Mouse (Mus musculus) ZHBTc4 (cell line): ENCODE measurements around the gene Mfsd4b2.
"Not testable (repeated sequence)": the region's sequence is repeated elsewhere in the genome, so short reads cannot be mapped to it uniquely, and the experiment has no call there.

Source experiments
- DNase-seq: peaks from one replicate; pipeline ENCODE4 v3.0.0-alpha.2; 2011; ENCODE audit warnings: low read depth, low spot score

Mfsd4b2 gene

DNA sequence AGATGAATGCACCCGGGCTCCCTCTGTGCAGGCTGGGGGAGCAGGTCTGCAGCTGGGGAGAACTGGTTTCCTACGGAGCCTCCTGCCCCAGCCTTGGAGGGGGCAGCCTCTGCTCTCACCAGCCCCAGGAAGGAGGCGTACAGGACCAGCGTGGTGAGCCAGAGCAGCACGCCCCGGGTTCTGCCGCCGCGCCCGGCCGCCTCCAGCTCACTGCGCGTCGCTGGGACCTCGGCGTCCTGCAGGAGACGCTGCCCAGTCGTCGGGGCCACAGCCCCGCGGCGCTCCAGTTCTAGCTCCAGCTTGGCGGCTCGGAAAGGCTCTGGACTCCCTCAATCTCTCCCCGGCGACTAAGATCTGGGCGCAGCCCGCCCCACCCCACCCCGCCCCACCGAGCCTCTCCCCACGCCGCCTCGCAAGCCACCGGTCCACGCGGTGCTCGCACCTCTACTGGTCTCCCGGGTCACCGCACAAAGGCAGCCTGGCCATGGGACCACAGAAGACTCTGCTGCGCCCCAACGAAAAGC, at the start of gene Mfsd4b2:
Gene Mfsd4b2, minus strand, starts transcription at position 308 of the 524 bp plus-strand sequence.
- peak; percentile 35 for DNase-seq

DNA sequence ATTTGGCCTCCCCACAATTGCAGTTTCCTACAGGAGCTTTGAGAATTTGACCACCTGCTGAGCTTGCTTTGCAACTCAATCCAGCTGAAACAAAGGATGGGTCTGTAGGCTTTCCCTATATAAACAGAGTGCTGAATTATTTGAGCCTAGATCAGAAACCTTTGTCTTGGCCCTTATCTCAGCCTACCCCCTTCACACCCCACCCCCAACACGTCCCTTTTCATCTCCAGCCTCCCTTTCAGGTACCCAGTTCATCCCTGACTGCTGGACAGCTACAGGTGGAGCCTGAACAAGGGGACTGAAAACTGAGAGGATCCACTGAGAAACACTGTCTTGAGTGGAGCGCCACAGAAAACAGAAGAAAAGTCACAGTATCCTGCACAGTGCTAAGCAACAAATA, 49.0 kb upstream of the Mfsd4b2 start:
- DNase-seq, result peak; percentile 82

DNA sequence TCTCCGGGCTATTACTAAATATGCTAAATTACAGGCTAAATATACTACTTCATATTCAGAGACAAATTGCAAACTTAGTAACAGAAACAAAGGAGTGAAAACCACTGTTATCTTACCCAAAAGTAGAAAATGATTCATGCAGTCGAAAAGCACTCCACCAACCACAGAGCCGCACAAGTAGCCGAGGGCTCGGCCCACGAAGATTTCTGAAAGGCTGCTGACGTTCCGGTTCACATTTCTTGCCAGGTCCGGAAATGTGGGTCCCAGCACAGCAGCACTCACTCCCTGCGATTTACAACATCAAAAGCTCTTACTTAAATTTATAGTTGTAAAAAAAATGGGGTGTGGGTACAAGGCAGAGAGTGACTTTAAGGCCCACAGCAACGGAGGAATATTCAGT, 48.3 kb upstream of the Mfsd4b2 start:
- DNase-seq, result no peak

DNA sequence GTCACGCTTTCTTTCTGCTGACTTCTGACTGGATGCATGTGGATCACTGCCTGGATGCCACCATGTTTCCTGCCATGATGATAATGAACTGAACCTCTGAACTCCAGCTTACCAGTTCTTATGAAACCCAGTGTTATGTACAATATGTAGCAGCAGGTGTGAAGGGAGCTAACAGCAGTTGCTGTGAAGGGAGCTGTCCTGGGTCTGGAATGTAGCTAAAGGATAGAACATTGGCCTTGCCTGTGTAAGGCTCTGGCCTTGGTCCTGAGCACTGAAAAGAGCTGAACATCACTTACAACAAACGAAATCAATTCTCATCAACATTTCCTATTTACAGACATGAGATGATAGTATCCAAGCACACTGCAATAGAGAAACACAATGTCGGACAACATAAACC, 40.8 kb upstream of the Mfsd4b2 start:
- DNase-seq, result peak; percentile 69

DNA sequence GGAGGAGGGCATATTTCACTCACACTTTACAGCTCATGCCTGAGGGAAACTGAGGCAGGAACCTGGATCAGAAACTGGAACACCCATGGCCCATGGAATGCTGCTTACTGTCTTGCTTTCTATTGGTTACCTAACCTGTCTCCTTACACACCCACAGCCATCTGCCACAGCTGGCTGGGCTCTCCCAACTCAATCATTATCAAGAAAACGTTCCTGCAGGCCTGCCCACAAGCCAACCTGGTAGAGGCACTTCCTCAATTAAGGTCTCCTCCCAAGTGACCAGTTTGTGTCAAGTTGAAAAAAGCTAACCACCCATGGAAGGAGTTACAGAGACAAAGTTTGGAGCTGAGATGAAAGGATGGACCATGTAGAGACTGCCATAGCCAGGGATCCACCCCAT, 35.2 kb upstream of the Mfsd4b2 start:
- no peak for DNase-seq

DNA sequence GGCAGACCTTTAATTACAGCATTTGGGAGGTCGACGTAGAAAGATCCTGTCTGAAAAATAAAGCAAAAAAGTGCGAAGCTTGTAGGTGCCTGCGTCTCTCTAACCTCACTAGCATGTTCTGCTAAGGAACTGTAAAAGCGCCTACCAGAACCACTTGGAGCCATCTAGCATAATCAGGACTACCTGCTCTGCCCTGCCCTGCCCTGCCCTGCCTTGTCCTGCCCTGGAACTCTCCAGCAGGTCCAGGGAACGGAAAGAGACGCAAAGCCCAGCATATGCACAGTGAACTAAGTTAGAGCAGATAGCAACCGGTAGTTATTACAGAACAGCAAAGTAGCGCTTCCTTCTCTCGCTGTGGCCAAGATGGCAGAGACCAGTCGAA, 33.7 kb upstream of the Mfsd4b2 start:
- DNase-seq, result no peak

DNA sequence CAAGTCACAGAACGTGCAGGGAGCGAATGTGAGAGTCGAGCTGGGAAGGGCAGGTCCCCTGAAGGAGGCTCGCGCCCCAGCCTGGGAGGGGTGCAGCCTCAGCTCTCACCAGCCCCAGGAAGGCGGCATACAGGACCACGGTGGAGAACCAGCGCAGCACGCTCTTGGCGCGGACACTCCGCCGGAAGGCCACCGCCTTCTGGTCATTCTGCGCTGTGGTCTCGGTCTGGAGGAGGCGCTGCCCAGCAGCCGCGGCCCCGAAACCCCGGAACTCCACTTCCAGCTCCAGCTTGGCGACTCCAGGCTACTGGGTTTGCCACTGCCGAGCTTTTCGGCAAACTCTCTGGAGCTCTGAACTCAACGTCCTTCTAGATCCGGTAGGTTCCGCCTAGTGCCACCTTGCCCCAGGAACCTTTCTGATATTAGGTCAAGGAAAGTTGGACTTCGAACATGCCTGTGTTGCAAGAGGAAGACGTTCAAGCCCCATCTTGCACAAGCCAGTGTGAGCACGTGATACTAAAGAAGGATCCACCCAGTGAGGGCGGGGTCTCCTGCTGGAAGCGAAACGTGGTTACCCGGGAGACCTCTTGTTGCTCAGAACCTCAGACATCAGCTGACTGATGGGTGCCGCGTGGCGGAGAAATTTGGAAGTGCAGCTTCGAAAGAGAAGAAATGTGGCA, 33.2 kb upstream of the Mfsd4b2 start, which contains the start of gene Mfsd4b3:
Gene Mfsd4b3, minus strand, starts transcription at position 393 of the 680 bp plus-strand sequence.
- DNase-seq, result peak; percentile 98

DNA sequence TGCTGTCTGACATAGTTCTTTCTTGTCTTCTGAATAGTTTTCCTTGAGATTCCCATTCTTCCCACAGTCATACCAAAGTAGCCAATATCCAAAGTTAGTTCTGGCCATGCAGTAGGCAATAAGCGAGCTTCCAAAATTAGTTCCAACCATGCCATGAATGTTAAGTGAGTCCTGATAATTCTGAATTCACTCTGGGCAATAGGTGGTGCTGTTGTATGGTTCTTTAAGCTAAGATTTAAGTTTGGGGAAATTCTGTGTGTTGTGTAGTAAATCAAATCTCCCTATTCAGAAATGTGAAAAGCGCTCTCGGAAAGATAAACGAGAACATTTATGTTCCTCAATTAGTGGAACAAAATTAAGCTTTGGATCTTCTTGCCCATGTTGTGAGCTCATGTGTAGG, 31.5 kb upstream of the Mfsd4b2 start:
- no peak for DNase-seq

DNA sequence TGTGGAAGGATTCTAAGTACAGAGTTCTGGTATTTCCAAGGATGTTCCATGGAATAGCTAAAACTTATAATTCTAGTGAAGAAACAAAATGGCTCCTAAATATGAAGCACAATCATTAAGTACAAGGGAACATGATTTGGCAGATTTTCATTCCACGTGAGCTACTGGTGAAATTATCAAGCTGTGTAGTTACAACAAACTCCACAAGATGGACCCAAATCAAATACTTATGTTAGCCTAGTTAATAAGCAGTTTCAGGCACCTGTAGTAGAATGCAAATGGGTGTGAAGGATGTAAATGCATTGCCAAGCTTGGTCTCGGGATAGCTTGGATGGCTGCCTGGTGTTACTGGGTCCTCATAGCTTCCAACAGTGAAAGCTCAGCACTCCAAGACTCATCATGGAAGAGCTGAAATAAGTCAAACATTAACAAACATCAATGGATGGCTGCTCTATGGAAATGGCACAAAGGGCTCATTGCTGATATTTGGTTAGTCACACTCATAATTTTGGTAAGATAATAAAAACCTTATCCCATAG, 29.7 kb upstream of the Mfsd4b2 start:
- no peak for DNase-seq

DNA sequence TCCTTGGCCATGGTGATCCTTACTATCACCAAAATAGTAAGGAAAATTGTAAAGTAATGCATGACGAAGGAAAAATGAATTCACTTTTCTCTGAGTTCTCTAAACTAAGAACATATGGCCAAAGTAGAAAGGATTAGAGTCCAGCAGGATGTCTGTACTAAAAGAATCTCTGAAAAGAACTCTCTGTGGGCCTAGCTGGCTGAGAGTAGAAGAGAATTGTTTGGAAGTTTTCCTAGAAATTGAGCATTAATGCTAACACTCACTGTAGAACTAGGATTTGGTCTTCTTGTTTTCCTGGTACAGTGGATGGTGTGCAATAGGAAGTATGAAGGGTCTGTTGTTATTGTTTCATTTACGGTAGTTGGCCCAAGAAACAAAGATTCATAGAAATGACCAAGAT, 28.4 kb upstream of the Mfsd4b2 start:
- DNase-seq, result no peak

DNA sequence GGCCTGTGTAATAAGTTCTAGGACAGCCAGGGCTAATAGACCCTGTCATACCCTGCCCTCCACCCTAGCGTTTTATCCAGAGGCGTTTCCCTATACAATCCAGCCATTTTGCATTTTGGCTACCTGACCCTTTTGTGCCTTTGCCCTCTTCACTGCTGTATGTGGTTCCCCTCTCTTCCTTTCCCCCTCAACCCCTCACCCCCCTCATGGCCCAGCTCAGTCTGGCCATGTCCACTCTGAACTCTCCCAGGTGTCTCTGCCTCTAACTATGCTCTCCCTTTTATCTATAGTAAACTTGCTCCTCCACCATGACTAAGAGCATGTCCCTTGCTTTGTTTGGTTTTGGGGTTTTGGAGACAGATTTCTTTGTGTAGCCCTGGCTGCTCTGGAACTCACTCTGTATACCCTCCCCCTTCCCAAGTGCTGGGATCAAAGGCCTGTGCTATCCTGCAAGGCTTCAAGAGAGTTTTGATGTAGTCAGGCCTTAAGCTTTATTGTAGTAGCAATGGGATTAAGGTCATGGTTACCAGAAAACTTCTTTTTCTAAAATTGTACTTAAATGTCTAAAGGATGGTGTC, 22.7 kb upstream of the Mfsd4b2 start:
- DNase-seq, result no peak

DNA sequence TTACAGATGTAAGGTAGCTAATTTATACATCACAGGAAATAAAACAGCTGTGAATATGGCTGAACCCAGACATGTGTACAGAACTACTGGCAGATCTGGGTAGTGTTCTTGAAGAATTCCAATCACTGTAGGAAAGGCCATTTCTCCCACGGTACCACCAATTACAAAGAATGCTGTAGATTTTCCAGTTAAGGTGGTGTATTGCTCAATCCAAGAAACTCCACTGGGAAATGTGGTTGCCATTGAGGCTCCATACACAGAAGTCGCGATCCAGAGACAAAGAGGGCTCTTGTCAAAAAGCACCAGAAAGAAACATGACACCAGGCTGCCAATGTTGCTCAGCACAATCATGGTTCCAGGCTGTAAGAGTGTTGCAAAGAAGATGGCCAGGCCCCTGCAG, 20.5 kb upstream of the Mfsd4b2 start:
- DNase-seq, result not testable (repeated sequence)

DNA sequence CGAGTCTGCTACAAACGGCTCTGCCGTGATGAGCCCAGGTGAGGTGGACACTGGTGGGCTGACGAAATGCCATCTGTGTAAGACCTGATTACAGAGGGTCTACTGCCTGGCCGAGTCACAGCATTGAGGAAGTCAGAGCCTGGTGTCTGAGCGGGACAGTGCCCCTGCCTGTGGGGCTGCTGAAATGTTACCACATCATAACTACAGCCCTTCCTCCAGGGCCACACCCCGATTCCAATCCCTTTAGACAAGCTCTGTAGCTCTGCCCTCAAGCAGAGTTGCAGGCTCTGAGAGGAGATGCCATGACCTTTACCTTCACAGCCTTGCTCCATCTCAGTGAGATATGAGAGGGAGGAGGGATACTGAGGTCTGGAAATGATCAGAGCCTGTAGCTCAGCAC, 9.8 kb upstream of the Mfsd4b2 start:
- DNase-seq, result no peak

DNA sequence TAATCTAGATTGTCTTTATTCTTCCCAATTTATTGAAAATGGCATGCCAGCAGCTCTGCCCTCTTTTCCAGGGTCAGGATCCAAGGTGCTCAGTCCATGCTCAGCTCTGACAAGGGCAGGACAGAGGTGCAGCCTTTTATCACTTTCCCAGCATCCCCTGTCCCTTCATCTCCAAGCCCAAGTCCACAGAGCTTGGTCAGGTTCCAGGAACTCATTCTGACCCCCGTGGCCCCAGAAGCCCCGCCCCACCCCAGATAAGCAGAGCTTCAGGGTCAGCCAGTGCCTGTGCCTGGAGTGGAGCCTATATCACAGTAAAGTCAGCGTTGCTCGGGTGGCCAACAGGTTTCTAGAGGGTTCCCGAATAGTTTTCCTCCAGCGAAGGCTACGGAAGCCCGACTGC, 2.2 kb downstream of the Mfsd4b2 start:
- DNase-seq, result not testable (repeated sequence)

DNA sequence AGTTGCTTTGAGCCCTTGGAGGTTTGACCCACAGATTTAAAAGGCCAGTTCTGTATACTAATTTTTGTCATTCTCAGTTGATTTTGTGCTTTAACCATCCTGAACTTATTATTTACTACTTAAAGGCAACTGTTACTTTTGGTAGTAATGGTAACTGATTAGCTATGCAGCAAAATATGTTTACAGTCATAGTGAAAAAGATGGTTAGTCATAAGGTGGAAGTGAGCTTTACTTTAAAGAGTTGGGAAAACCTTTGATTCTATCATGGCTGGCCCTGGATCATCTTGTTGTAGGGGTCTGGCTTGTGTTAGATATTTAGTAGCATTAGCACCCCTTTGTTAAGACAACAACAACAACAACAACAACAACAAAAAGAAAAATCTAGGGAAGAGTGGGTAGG, 14.1 kb downstream of the Mfsd4b2 start:
- DNase-seq, result no peak

DNA sequence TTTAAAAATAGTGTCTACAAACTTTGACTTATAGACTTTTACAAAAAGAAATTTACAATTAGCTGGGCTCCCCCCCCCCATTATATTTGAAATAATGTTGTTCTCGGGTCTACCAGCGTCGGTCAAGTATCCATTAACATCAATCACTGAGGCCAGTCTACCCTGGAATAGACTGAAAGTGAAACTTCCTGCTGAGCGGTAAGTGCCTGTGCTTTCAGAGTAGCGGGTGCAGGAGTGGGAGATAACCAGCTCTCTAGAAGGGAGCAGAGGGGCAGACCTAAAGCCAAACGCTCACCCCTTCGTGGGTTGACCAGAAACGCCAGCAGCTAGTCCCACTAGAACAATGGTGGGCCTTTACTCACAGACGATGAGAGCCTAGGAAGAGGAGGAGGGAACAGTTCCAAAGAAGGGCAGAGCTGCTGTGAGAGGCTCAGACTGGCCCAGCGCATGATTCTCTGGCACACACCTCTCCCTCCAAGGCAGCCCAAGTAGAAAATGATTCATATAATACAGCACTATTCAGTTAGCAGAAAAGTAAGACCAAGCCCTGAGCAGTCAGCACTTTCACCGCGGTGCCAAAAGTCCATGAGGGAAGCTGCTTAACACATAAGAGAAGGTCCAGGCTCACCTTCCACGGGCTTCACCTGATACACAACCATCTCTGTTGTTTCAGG, 17.8 kb downstream of the Mfsd4b2 start:
- DNase-seq, result peak; percentile 8

DNA sequence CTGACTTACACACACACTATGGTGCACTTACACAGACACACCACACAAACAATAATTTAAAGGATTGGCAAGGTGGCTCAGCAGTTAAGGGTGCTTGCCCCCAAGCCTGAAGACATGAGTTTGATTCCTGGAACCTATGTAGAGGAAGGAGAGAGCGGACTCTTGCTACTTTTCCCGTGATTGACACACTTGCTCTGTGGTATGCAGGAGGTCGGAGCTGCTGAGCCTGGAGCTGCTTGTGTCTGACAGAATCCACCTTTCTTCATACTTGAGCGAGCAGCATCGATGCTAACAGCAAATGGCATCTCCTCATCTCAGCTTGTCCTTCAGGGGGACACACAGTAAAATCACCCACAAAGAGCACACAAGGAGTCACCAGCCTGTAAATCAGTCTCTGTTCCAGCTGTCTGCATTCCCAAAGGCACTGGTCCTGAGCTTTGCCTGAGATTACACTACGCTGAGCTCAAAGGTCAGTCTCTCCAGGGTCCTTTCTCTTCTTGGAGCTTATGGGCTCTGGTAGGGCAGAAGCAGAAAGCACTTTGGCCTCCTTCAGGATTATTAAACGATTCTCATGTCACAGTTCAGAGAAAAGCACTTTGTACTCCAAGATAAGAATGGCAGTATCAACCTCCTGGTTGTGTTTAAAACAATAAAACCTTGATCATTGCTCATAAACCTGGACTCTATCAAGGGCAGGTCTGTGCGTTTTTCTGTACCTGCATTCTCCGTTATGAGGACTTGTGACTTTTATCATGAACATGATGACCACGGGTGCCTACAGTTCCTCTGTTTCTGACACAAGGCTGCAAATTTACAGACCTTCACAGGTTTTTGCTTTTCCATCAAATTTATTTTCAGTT, 19.7 kb downstream of the Mfsd4b2 start:
- DNase-seq, result no peak

DNA sequence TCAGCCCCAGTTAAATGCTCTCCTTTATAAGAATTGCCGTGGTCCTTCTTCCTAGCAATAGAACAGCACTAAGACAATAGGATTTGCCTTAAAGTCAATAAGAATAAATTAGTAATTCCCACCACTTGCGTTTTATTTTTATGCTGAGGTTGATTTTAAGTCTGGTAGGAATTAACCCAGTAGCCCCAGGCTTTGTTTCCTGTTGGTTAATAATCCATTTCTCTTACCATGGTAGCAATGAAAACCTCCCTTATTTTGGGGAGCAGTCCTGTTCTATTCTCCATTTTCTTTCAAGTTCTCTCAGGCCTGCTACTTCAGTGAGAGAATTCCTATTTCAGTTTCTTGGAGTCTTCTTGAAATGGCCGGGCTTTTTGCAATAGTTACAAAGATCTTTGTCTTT, 22.5 kb downstream of the Mfsd4b2 start:
- DNase-seq, result no peak

DNA sequence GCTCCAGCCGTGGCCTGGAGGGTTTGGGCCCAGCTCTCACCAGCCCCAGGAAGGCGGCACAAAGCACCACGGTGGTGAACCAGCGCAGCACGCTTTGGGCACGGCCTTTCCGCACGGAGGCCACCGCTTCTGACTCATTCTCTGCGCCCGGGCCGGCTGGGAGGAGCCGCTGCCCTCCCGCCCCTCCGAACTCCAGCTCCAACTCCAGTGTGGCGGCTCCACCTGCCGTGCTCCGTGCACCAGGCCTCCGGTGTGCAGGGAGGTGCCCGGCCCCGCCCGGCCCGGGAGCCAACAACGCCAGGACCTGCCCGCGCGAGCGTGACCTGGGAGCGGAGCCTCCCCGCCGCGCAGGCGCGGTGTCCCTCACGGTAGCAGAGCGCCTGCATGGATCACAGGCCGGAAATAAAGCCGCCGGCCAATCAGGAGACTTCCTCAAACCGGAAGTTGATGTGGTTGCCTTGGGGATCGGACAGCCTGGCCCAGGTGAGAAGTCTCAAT, 27.8 kb downstream of the Mfsd4b2 start, which contains the start of gene Mfsd4b4:
Gene Mfsd4b4, minus strand, starts transcription at position 365 of the 498 bp plus-strand sequence.
- DNase-seq, result peak; percentile 95

DNA sequence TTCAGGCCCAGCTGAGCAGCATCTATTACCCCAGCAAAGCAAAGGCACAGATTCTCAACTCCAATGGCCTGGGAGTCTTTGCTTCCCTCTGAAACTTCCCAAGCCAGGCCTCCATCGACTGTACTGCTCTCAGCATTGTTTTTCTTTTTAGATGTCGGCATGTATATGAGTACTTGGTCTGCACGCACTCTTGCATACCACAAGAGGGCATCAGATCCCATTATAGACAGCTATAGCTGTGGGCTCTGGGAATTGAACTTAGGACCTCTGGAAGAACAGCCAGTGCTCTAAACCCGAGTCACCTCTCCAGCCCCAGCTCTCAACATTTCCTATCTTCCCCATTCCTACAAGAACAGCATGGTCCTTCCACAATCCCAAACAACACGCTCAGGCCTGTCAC, 30.2 kb downstream of the Mfsd4b2 start:
- peak; percentile 56 for DNase-seq
